Mouse (Mus musculus): ENCODE measurements around the gene Thy1. TPM values are rescaled to one million over a fixed set of nuclear protein-coding genes. Genes with fewer than 3 reads are reported as not detected.

Thy1 gene
- polyA plus RNA-seq, 1 experiment from 2014 or later = 0.88 TPM

DNA sequence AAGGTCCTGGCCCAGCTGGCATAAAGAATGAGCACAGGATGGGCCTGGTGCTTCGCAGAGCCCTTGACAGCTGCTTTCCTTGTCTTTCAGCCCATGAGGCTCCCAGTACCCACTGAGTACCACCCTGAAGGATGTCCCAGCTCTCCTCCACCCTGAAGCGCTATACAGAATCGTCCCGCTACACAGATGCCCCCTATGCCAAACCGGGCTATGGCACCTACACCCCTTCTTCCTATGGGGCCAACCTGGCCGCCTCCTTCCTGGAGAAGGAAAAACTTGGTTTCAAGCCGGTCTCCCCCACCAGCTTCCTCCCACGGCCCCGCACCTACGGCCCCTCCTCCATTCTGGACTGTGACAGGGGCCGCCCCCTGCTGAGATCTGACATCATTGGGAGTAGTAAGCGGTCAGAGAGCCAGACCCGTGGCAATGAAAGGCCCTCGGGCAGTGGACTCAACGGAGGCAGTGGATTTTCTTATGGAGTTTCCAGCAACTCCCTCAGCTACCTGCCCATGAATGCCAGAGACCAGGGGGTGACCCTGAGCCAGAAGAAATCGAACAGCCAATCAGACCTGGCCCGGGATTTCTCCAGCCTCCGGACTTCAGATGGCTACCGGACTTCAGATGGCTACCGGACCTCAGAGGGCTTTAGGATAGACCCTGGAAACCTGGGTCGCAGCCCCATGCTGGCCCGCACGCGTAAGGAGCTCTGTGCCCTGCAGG is 32.3 kb downstream of the Thy1 start:
- no peak for ATAC-seq (ENCODE audit: insufficient number of reproducible peaks, insufficient read depth, low FRiP score, low read depth)
- Histone ChIP-seq H3K4me2 (replicated peaks; ENCODE audit: low read depth, low read length) (no peak overlapping the region), H3K36me3 (ENCODE audit: control insufficient read depth, insufficient read depth, low read length) (no peaks in the 10 kb centered on the region), H3K9me3 (ENCODE audit: control insufficient read depth, low read depth, low read length) (no peaks in the 10 kb centered on the region), H3K27me3 (ENCODE audit: control insufficient read depth, insufficient read depth, low read length) (no peaks in the 10 kb centered on the region), H3K4me3 (ENCODE audit: low read depth, low read length) (no peak overlapping the region), H3K9ac (replicated peaks; ENCODE audit: low read depth, low read length) (no peak overlapping the region), H3K4me1 (ENCODE audit: control insufficient read depth, insufficient read depth, low read length) (peaks cover 28% of the 10 kb centered on the region), H3K27ac (ENCODE audit: low read length) (no peak overlapping the region)
- WGBS = 73% methylated on average over 24 of the region's 24 CpGs

DNA sequence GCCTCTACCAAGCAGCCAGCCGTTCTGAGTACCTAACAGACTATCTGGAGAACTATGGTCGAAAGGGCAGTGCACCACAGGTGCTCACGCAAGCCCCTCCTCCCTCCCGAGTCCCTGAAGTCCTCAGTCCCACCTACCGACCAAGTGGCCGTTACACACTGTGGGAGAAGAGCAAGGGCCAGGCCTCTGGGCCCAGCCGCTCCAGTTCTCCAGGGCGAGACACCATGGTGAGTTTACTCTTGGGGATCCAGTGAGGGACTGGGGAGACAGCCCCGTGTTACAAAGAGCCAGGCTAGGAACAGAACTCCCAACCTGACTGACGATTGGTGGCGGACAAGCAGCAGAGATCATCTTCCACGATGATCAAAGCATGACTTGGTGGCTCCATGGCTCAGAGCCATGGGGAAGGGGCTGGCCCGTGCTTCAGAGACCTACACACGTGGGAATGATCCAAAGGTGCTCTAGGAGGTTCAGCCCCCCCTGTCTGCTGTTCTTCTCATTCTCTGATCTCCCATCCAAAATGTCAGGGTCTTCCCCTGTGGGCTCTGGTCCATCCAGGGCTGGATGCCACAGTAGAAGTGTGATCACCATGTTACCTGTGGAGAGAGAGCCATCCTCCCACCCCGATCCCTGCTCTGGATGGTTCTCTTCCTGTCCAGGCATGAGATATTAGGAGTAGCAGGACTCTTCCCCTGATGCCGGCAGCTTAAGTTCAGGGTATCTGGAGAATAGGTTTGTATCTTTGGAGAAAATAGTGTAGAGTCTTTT is 33.0 kb downstream of the Thy1 start:
- Histone ChIP-seq H3K9me3 (ENCODE audit: control insufficient read depth, low read depth, low read length) (no peaks in the 10 kb centered on the region), H3K36me3 (ENCODE audit: control insufficient read depth, insufficient read depth, low read length) (no peaks in the 10 kb centered on the region), H3K9ac (replicated peaks; ENCODE audit: low read depth, low read length) (no peak overlapping the region), H3K4me3 (ENCODE audit: low read depth, low read length) (no peak overlapping the region), H3K4me2 (replicated peaks; ENCODE audit: low read depth, low read length) (no peak overlapping the region), H3K4me1 (ENCODE audit: control insufficient read depth, insufficient read depth, low read length) (peaks cover 26% of the 10 kb centered on the region), H3K27ac (ENCODE audit: low read length) (no peak overlapping the region), H3K27me3 (ENCODE audit: control insufficient read depth, insufficient read depth, low read length) (no peaks in the 10 kb centered on the region)
- no peak for ATAC-seq (ENCODE audit: insufficient number of reproducible peaks, insufficient read depth, low FRiP score, low read depth)
- 70% methylated on average over 16 of the region's 16 CpGs for WGBS

DNA sequence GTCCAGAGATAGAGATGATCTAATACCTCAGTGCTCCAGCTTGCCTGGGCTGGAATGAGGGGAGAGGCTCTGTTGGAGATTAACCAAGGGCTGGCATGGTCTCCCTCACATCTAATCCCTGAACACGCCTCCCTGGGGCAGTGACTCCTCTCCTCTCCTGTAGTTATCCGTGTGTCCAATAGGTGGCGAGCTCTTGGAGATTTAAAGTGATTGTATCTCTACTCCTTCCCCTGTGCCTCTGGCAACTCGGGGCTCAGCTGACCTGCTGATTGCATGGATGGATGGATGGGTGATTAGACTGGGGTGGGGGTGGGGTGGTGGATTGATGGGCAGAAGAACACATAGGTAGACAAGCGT is 33.6 kb downstream of the Thy1 start:
- peaks cover 23% of the 10 kb centered on the region for H3K4me1 ChIP-seq (ENCODE audit: control insufficient read depth, insufficient read depth, low read length)
- no peak overlapping the region for H3K9ac ChIP-seq (replicated peaks; ENCODE audit: low read depth, low read length)
- no peak overlapping the region for H3K27ac ChIP-seq (ENCODE audit: low read length)
- 28% methylated on average over 5 of the region's 5 CpGs for WGBS
- no peaks in the 10 kb centered on the region for H3K27me3 ChIP-seq (ENCODE audit: control insufficient read depth, insufficient read depth, low read length)
- H3K36me3 ChIP-seq (ENCODE audit: control insufficient read depth, insufficient read depth, low read length) = no peaks in the 10 kb centered on the region
- H3K4me2 ChIP-seq (replicated peaks; ENCODE audit: low read depth, low read length) = no peak overlapping the region
- H3K4me3 ChIP-seq (ENCODE audit: low read depth, low read length) = no peak overlapping the region
- no peaks in the 10 kb centered on the region for H3K9me3 ChIP-seq (ENCODE audit: control insufficient read depth, low read depth, low read length)
- no peak for ATAC-seq (ENCODE audit: insufficient number of reproducible peaks, insufficient read depth, low FRiP score, low read depth)

DNA sequence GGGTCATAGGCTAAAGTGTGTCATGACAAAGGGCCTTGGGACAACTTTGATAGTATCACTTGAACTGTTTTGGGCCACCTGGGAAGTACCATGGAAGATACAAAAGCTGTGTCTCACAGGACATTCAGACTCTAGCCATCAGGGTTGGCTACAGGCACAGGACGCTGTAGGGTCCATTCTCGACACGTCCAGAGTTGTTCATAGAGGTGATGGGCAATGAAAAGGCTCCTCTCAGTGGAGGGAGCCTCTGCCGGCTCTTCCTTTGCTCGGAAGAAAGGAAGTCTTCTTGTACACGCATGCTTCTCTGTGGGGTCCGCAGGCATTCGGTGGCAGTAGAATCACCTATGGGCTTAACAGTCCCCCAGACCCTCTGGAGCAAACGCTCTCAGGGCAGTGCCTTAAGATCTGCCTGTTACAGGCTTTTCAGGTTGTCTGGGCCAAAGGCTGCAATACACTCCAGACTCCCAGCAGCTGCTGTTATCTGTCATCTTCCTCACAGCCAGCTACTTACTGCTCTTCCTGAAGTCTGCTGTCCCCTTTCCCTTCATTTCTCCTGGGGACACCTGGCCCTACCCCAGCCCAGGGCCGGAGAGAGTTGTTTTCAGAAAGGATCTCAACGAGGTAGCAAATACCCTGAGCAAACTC is 34.2 kb downstream of the Thy1 start:
- WGBS = 82% methylated on average over 11 of the region's 11 CpGs

DNA sequence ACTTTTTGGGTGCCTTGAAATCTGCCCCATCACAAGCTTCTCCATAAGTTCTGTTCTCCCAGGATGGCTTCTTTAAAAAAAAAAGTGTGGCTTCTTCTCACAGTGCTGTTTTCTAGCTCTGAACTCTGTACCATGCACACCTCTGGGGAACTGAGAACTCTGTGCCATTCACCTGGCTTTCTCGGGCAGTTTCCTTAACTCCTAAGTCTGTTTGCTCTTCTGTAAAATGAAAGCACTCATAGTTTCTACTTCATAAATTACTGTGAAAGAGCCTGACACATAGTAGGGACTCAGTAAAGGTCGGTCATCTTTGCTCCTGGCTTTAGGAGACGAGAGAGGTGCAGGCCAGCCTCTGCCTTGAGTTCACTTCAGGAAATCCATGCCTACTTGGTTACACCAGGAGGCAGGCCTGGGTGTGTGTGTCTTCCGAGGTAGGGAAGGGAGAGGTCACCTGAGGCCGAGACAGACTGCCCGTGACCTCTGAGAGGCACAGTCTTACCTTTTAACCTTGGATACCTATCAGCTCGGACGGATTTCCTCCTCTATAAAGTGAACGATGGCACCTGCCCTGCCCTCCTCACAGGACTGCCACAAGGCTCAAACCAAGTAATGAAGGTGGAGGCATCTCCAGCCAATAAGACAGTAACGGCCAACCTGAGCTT is 35.1 kb downstream of the Thy1 start:
- peaks cover 14% of the 10 kb centered on the region for H3K4me1 ChIP-seq (ENCODE audit: control insufficient read depth, insufficient read depth, low read length)
- no peaks in the 10 kb centered on the region for H3K27me3 ChIP-seq (ENCODE audit: control insufficient read depth, insufficient read depth, low read length)
- H3K4me3 ChIP-seq (ENCODE audit: low read depth, low read length) = no peak overlapping the region
- H3K27ac ChIP-seq (ENCODE audit: low read length) = no peak overlapping the region
- H3K9me3 ChIP-seq (ENCODE audit: control insufficient read depth, low read depth, low read length) = no peaks in the 10 kb centered on the region
- no peak overlapping the region for H3K9ac ChIP-seq (replicated peaks; ENCODE audit: low read depth, low read length)
- no peak for ATAC-seq (ENCODE audit: insufficient number of reproducible peaks, insufficient read depth, low FRiP score, low read depth)
- 79% methylated on average over 10 of the region's 10 CpGs for WGBS
- no peaks in the 10 kb centered on the region for H3K36me3 ChIP-seq (ENCODE audit: control insufficient read depth, insufficient read depth, low read length)
- no peak overlapping the region for H3K4me2 ChIP-seq (replicated peaks; ENCODE audit: low read depth, low read length)

More for the DNA sequence above, 34.2 kb downstream of the Thy1 start:
- Histone ChIP-seq H3K9me3 (ENCODE audit: control insufficient read depth, low read depth, low read length) (no peaks in the 10 kb centered on the region), H3K4me1 (ENCODE audit: control insufficient read depth, insufficient read depth, low read length) (peaks cover 16% of the 10 kb centered on the region), H3K4me2 (replicated peaks; ENCODE audit: low read depth, low read length) (no peak overlapping the region), H3K9ac (replicated peaks; ENCODE audit: low read depth, low read length) (no peak overlapping the region), H3K4me3 (ENCODE audit: low read depth, low read length) (no peak overlapping the region), H3K27ac (ENCODE audit: low read length) (no peak overlapping the region), H3K27me3 (ENCODE audit: control insufficient read depth, insufficient read depth, low read length) (no peaks in the 10 kb centered on the region), H3K36me3 (ENCODE audit: control insufficient read depth, insufficient read depth, low read length) (no peaks in the 10 kb centered on the region)
- ATAC-seq (ENCODE audit: insufficient number of reproducible peaks, insufficient read depth, low FRiP score, low read depth) = no peak

DNA sequence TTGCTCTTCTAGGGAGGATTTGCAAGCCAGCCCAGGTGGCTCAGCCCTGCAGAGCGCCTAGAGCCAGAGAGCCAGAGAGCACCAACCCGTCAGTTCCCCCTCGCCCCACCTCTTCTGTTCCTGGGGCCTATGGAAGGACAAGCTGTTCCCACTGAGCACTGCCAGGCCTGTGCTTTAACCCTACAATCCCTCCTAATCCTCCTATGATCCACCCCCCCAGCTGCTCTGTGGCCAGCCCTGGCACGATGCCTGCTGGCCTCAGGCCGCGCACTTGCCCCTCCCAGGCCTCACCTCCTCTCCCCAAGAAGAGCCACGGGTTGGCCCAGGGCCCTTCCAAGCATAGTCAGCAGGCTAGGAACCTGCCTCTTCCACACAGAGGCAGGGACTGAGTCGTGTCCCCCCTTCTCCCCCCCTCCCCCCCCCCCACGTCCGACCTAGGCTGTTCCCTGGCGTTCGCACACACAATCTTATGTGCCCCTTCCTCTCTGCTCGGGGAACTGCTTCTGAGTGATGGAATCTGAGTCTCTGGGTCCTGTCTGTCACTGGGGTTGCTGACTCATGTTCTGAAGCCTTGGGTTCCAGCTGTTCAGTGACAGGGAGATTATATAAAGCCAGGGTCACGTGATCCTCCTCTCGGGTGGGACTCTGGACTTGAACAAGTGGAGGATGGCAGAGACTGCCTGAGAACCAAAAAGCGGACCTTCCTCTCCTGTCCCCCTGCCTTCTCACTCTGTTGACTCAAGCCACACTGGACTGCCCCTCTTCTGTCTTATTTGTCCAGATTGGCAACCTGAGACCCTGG is 36.0 kb downstream of the Thy1 start:
- no peak overlapping the region for H3K4me2 ChIP-seq (replicated peaks; ENCODE audit: low read depth, low read length)
- H3K36me3 ChIP-seq (ENCODE audit: control insufficient read depth, insufficient read depth, low read length) = no peaks in the 10 kb centered on the region
- H3K27ac ChIP-seq (ENCODE audit: low read length) = no peak overlapping the region
- H3K4me1 ChIP-seq (ENCODE audit: control insufficient read depth, insufficient read depth, low read length) = peaks cover 22% of the 10 kb centered on the region
- H3K9me3 ChIP-seq (ENCODE audit: control insufficient read depth, low read depth, low read length) = no peaks in the 10 kb centered on the region
- ATAC-seq (ENCODE audit: insufficient number of reproducible peaks, insufficient read depth, low FRiP score, low read depth) = peak; percentile 51; the same call in 1 of the 2 replicates
- H3K9ac ChIP-seq (replicated peaks; ENCODE audit: low read depth, low read length) = no peak overlapping the region
- 34% methylated on average over 15 of the region's 16 CpGs for WGBS
- no peak overlapping the region for H3K4me3 ChIP-seq (ENCODE audit: low read depth, low read length)
- H3K27me3 ChIP-seq (ENCODE audit: control insufficient read depth, insufficient read depth, low read length) = no peaks in the 10 kb centered on the region

DNA sequence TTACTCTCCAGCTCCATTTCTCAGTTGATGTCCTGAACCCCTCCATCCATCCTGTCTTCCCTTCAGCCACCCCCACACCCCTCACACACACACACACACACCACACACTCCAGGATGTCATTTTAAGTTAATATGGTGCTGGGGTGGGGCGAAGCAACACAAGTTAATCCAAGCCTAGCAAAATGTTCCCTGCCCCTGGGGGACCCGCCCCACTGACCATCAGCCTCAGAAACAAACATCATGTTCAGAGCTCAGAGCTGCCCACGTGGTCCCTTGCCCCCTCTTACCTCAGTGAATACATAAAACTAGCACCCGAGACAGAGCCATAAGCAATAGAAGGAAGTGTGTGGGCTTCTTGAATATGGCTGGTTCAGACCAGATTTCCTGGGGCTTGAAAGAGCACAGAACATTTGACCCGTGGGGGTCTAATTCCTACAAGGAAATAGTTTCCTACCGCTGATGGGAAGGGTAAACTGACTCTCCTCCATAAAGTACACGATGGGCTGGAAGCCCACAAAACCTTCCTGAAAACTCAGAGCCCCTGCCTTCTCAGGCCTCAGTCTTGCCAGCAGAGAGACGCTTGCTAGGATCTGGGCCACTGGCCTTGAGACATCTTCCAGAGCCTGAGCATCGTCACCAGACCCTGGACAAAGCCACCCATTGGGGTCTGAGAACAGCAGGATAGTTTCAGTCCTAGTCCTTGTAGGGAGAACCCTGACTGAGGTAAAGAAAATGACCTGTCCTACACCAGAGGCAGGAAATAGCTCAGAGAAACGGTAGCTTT is 37.0 kb downstream of the Thy1 start:
- ATAC-seq (ENCODE audit: insufficient number of reproducible peaks, insufficient read depth, low FRiP score, low read depth) = no peak
- Histone ChIP-seq H3K27me3 (ENCODE audit: control insufficient read depth, insufficient read depth, low read length) (no peaks in the 10 kb centered on the region), H3K4me2 (replicated peaks; ENCODE audit: low read depth, low read length) (no peak overlapping the region), H3K4me3 (ENCODE audit: low read depth, low read length) (no peak overlapping the region), H3K36me3 (ENCODE audit: control insufficient read depth, insufficient read depth, low read length) (no peaks in the 10 kb centered on the region), H3K27ac (ENCODE audit: low read length) (no peak overlapping the region), H3K9me3 (ENCODE audit: control insufficient read depth, low read depth, low read length) (no peaks in the 10 kb centered on the region), H3K9ac (replicated peaks; ENCODE audit: low read depth, low read length) (no peak overlapping the region), H3K4me1 (ENCODE audit: control insufficient read depth, insufficient read depth, low read length) (peaks cover 25% of the 10 kb centered on the region)
- 65% methylated on average over 10 of the region's 10 CpGs for WGBS
